Mouse (Mus musculus) large intestine, adult 2 months (tissue): ENCODE measurements at regions not wholly inside any gene's neighbourhood (a gene's known extent, or its start where the extent isn't known, plus 50 kb on each side); places are given as distances from the start of the nearest gene placed in this dataset.

Experiments used
- DNase-seq: peaks from one replicate; pipeline ENCODE4 v3.0.0-alpha.2; 2012; ENCODE audit warnings: low read depth, low spot score
- WGBS: fragments of 180-500 bp; shearing (Covaris S2); methylation state at CpG from one replicate; pipeline ENCODE4 v1.1.7; 2018; 5-methylcytosine and 5-hydroxymethylcytosine counted together

GRCm38 (mm10) chr12:16122353-16123127 is 305.8 kb upstream of the Trib2 start:
- DNase-seq: no peak
- WGBS: 62% methylated on average over 2 of the region's 2 CpGs

- DNase-seq: no peak
- WGBS: 66% methylated on average over 6 of the region's 6 CpGs
These were observed 305.1 kb upstream of the Trib2 start for GRCm38 (mm10) chr12:16121787-16122186.

GRCm38 (mm10) chr12:16118710-16119109 is 302.0 kb upstream of the Trib2 start:
- peak; percentile 14 for DNase-seq

GRCm38 (mm10) chr12:16106946-16107345 is 290.2 kb upstream of the Trib2 start:
- WGBS: 73% methylated on average over 7 of the region's 7 CpGs
- DNase-seq: no peak

GRCm38 (mm10) chr12:16098840-16099239 is 282.1 kb upstream of the Trib2 start:
- 76% methylated on average over 7 of the region's 7 CpGs for WGBS

GRCm38 (mm10) chr12:16092643-16093042 is 275.9 kb upstream of the Trib2 start:
- WGBS: 11% methylated on average over 3 of the region's 3 CpGs
- DNase-seq: peak; percentile 61

More at GRCm38 (mm10) chr12:16098840-16099239, 282.1 kb upstream of the Trib2 start:
- no peak for DNase-seq

GRCm38 (mm10) chr12:16091336-16091735 is 274.6 kb upstream of the Trib2 start:
- no peak for DNase-seq
- 81% methylated on average over 6 of the region's 6 CpGs for WGBS

- no peak for DNase-seq
- 60% methylated on average over 1 of the region's 1 CpGs for WGBS
These were observed 266.5 kb upstream of the Trib2 start for GRCm38 (mm10) chr12:16083176-16083575.

- WGBS: 88% methylated on average over 1 of the region's 1 CpGs
These were observed 260.5 kb upstream of the Trib2 start for GRCm38 (mm10) chr12:16077215-16077614.

GRCm38 (mm10) chr12:16075962-16076361 is 259.2 kb upstream of the Trib2 start:
- 77% methylated on average over 2 of the region's 2 CpGs for WGBS
- no peak for DNase-seq

More at GRCm38 (mm10) chr12:16077215-16077614, 260.5 kb upstream of the Trib2 start:
- no peak for DNase-seq

GRCm38 (mm10) chr12:16068940-16069339 is 252.2 kb upstream of the Trib2 start:
- 90% methylated on average over 13 of the region's 13 CpGs for WGBS
- no peak for DNase-seq

- DNase-seq: no peak
- 87% methylated on average over 7 of the region's 7 CpGs for WGBS
These were observed 246.0 kb upstream of the Trib2 start for GRCm38 (mm10) chr12:16062689-16063088.

- WGBS: 14% methylated on average over 5 of the region's 5 CpGs
These were observed 243.7 kb upstream of the Trib2 start for GRCm38 (mm10) chr12:16060461-16060860.

GRCm38 (mm10) chr12:16058255-16058654 is 241.5 kb upstream of the Trib2 start:
- WGBS: 72% methylated on average over 3 of the region's 3 CpGs
- no peak for DNase-seq

More at GRCm38 (mm10) chr12:16060461-16060860, 243.7 kb upstream of the Trib2 start:
- DNase-seq: no peak

- WGBS: 64% methylated on average over 2 of the region's 2 CpGs
- DNase-seq: no peak
These were observed 240.1 kb upstream of the Trib2 start for GRCm38 (mm10) chr12:16056831-16057230.

GRCm38 (mm10) chr12:16056216-16056615 is 239.5 kb upstream of the Trib2 start:
- no peak for DNase-seq
- WGBS: 77% methylated on average over 1 of the region's 1 CpGs

GRCm38 (mm10) chr12:16054591-16054990 is 237.9 kb upstream of the Trib2 start:
- WGBS: 84% methylated on average over 2 of the region's 2 CpGs

GRCm38 (mm10) chr12:16053735-16054134 is 237.0 kb upstream of the Trib2 start:
- 25% methylated on average over 3 of the region's 3 CpGs for WGBS
- DNase-seq: no peak

More at GRCm38 (mm10) chr12:16054591-16054990, 237.9 kb upstream of the Trib2 start:
- no peak for DNase-seq

- WGBS: 86% methylated on average over 1 of the region's 1 CpGs
These were observed 236.3 kb upstream of the Trib2 start for GRCm38 (mm10) chr12:16052998-16053397.

GRCm38 (mm10) chr12:16052353-16052752 is 235.6 kb upstream of the Trib2 start:
- 88% methylated on average over 3 of the region's 3 CpGs for WGBS
- no peak for DNase-seq

More at GRCm38 (mm10) chr12:16052998-16053397, 236.3 kb upstream of the Trib2 start:
- no peak for DNase-seq

GRCm38 (mm10) chr12:16051439-16051838 is 234.7 kb upstream of the Trib2 start:
- 90% methylated on average over 2 of the region's 2 CpGs for WGBS
- no peak for DNase-seq
